Mouse (Mus musculus): ENCODE data around the gene Cstf1.

Cstf1 gene

DNA sequence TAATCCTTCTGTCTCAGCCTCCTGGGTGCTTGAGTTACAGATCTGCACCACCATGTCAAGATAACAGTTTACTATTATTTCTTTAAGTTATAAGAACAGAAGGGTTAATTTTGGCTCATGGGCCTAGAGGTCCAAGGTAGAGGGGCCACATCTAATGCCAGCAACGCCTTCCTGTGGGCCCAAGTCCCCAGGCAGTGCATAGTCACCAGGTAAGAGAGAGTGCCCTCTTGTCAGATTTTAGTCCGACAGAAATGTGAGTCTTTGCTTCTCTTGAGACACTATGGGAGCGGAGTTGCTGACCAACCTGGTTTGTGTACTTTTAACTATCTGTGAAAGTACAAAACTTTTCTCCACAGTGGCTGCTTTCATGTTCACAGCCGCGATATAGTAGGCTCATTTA, 25.8 kb upstream of the Cstf1 start:
- TF ChIP-seq NANOG (IDR thresholded peaks at IDR 0.05; ENCODE audit: borderline replicate concordance, low read length) (no peak), CTCF (conservative IDR thresholded peaks at IDR 0.05; ENCODE audit: low read length) (no peak), POU5F1 (IDR thresholded peaks at IDR 0.05; ENCODE audit: borderline replicate concordance, low read length) (no peak)
- Histone ChIP-seq H3K9me3 (ENCODE audit: low read length) (no peaks in the 10 kb centered on the region), H3K27me3 (ENCODE audit: insufficient read depth, low read length) (peaks cover 17% of the 10 kb centered on the region), H3K4me1 (replicated peaks; ENCODE audit: low read depth, low read length) (peaks cover 16% of the 10 kb centered on the region), H3K36me3 (ENCODE audit: insufficient read depth, low read length) (no peaks in the 10 kb centered on the region), H3K4me3 (replicated peaks; ENCODE audit: low read length) (0 out of 2 replicates have a peak overlapping the region, but pooled peaks have one; percentile 23)

DNA sequence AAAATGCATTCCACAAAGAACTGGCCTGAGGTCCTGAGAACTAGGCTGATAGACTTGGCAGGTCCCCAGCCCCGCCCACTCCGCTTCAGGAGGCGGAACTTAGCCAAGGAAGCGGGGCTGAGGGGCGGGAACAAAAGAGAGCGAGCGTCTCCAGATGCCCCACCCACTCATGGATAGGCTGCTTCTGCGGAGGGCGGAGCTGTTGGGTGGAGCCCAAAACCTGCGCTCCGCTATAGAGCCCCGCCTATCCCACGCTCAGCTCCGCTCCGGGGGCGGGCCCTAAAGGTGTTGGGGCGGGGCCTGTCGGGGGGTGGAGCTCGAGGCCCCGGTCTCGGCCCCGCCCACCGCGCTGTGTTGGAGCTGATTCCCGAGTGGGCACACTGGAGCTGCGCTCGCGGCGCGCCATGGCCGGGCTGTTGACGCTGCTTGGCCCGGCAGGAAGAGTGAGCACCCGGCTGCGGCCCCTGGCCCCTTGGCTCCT, 25.2 kb upstream of the Cstf1 start, which contains the start of gene Fam210b:
Gene Fam210b (plus strand): TSS at position 308 of the 481 bp plus-strand sequence.
- peaks cover 22% of the 10 kb centered on the region for H3K4me1 ChIP-seq (replicated peaks; ENCODE audit: low read depth, low read length)
- no peaks in the 10 kb centered on the region for H3K9me3 ChIP-seq (ENCODE audit: low read length)
- no peak for TF ChIP-seq POU5F1 (IDR thresholded peaks at IDR 0.05; ENCODE audit: borderline replicate concordance, low read length)
- TF ChIP-seq NANOG (IDR thresholded peaks at IDR 0.05; ENCODE audit: borderline replicate concordance, low read length) = no peak
- no peak for TF ChIP-seq CTCF (conservative IDR thresholded peaks at IDR 0.05; ENCODE audit: low read length)
- peaks cover 17% of the 10 kb centered on the region for H3K27me3 ChIP-seq (ENCODE audit: insufficient read depth, low read length)
- H3K36me3 ChIP-seq (ENCODE audit: insufficient read depth, low read length) = no peaks in the 10 kb centered on the region
- peak within 1 kb of the TSS; percentile 93 for H3K4me3 ChIP-seq (replicated peaks; ENCODE audit: low read length)

- Histone ChIP-seq H3K9me3 (ENCODE audit: low read length) (no peaks in the 10 kb centered on the region), H3K4me3 (replicated peaks; ENCODE audit: low read length) (peak overlapping the region; percentile 93), H3K36me3 (ENCODE audit: insufficient read depth, low read length) (no peaks in the 10 kb centered on the region), H3K27me3 (ENCODE audit: insufficient read depth, low read length) (peaks cover 17% of the 10 kb centered on the region), H3K4me1 (replicated peaks; ENCODE audit: low read depth, low read length) (peaks cover 32% of the 10 kb centered on the region)
- TF ChIP-seq POU5F1 (IDR thresholded peaks at IDR 0.05; ENCODE audit: borderline replicate concordance, low read length) (no peak), NANOG (IDR thresholded peaks at IDR 0.05; ENCODE audit: borderline replicate concordance, low read length) (no peak), CTCF (conservative IDR thresholded peaks at IDR 0.05; ENCODE audit: low read length) (no peak)
These were observed 24.2 kb upstream of the Cstf1 start for GRCm38 (mm10) chr2:172346034-172346929.

DNA sequence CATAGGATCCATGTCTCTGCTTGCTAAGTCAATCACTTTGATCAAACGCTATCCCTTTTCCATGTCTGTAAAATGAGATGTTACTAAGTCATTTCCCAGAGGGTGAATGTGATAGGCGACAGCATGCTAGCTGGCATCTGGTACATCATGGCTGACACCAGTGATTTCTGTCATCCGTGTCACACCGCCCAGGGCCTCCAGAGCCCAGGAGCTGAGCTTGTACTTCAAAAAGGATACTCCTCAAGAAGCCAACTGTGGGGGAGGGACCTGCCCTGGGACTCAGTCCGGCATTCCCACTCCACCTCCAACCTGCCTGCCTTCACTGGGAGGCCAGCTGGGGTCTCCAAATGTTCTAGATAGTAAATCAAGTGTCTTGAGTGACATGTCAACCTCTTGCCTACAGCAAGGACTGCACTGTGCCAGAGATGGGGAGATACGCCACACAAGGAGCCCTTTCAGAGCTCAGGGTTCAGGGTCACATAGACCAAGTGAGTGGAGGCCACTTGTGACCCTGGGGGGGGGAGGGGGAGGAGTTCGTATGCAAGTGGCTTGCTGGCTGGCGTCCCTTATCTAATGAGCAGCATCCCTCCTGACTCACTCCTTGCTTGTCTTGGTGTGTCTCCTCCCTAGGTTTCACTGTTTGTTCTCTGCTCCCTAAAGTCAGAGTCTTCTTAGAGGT, 23.4 kb upstream of the Cstf1 start:
- H3K4me3 ChIP-seq (replicated peaks; ENCODE audit: low read length) = no peak overlapping the region
- peaks cover 37% of the 10 kb centered on the region for H3K4me1 ChIP-seq (replicated peaks; ENCODE audit: low read depth, low read length)
- no peaks in the 10 kb centered on the region for H3K9me3 ChIP-seq (ENCODE audit: low read length)
- no peaks in the 10 kb centered on the region for H3K36me3 ChIP-seq (ENCODE audit: insufficient read depth, low read length)
- TF ChIP-seq POU5F1 (IDR thresholded peaks at IDR 0.05; ENCODE audit: borderline replicate concordance, low read length) (no peak), CTCF (conservative IDR thresholded peaks at IDR 0.05; ENCODE audit: low read length) (no peak), NANOG (IDR thresholded peaks at IDR 0.05; ENCODE audit: borderline replicate concordance, low read length) (no peak)
- H3K27me3 ChIP-seq (ENCODE audit: insufficient read depth, low read length) = peaks cover 17% of the 10 kb centered on the region

DNA sequence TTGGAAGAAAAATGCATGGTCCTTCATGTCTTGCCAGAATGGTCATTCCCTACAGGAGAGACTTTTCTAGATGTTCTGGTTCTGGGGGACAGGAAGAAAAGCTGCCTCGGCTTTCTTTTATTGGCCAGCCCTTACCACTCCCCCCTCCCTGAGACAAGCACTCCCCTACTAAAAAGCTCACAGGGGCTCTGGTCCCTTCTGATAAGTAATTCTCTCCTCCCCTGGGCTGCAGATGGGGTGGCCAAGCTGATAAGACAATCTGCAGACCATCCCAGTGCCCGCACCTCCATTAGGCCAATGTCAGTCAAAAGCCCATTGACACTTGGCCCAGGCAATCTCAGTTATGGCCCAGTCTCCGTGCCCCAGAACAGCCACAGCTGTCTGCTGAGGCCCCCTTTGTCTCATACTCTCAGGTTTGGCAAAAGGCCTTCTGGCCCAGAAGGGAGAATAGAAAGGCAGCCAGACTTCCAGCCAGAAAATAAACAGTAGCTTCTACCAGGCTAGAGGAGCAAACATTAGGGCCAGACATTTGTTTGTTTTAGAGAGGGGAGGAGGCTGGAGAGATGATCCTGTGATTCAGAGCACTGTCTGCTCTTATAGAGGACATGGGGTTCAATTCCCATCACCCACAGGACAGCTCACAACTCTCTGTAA, 22.1 kb upstream of the Cstf1 start:
- Histone ChIP-seq H3K4me3 (replicated peaks; ENCODE audit: low read length) (no peak overlapping the region), H3K4me1 (replicated peaks; ENCODE audit: low read depth, low read length) (peaks cover 37% of the 10 kb centered on the region), H3K27me3 (ENCODE audit: insufficient read depth, low read length) (peaks cover 17% of the 10 kb centered on the region), H3K36me3 (ENCODE audit: insufficient read depth, low read length) (peaks cover 6% of the 10 kb centered on the region; the same call in 1 of the 2 replicates), H3K9me3 (ENCODE audit: low read length) (no peaks in the 10 kb centered on the region)
- TF ChIP-seq NANOG (IDR thresholded peaks at IDR 0.05; ENCODE audit: borderline replicate concordance, low read length) = no peak
- no peak for TF ChIP-seq POU5F1 (IDR thresholded peaks at IDR 0.05; ENCODE audit: borderline replicate concordance, low read length)
- no peak for TF ChIP-seq CTCF (conservative IDR thresholded peaks at IDR 0.05; ENCODE audit: low read length)

GRCm38 (mm10) chr2:172349776-172350175, 20.7 kb upstream of the Cstf1 start:
- Histone ChIP-seq H3K4me3 (replicated peaks; ENCODE audit: low read length) (no peak overlapping the region), H3K36me3 (ENCODE audit: insufficient read depth, low read length) (peaks cover 12% of the 10 kb centered on the region), H3K27me3 (ENCODE audit: insufficient read depth, low read length) (peaks cover 17% of the 10 kb centered on the region), H3K9me3 (ENCODE audit: low read length) (no peaks in the 10 kb centered on the region), H3K4me1 (replicated peaks; ENCODE audit: low read depth, low read length) (peaks cover 35% of the 10 kb centered on the region)
- no peak for TF ChIP-seq CTCF (conservative IDR thresholded peaks at IDR 0.05; ENCODE audit: low read length)
- no peak for TF ChIP-seq NANOG (IDR thresholded peaks at IDR 0.05; ENCODE audit: borderline replicate concordance, low read length)
- TF ChIP-seq POU5F1 (IDR thresholded peaks at IDR 0.05; ENCODE audit: borderline replicate concordance, low read length) = no peak

GRCm38 (mm10) chr2:172350773-172351172, 19.7 kb upstream of the Cstf1 start:
- Histone ChIP-seq H3K36me3 (ENCODE audit: insufficient read depth, low read length) (peaks cover 22% of the 10 kb centered on the region), H3K9me3 (ENCODE audit: low read length) (no peaks in the 10 kb centered on the region), H3K4me1 (replicated peaks; ENCODE audit: low read depth, low read length) (peaks cover 37% of the 10 kb centered on the region), H3K4me3 (replicated peaks; ENCODE audit: low read length) (no peak overlapping the region), H3K27me3 (ENCODE audit: insufficient read depth, low read length) (peaks cover 15% of the 10 kb centered on the region)
- TF ChIP-seq POU5F1 (IDR thresholded peaks at IDR 0.05; ENCODE audit: borderline replicate concordance, low read length) (no peak), CTCF (conservative IDR thresholded peaks at IDR 0.05; ENCODE audit: low read length) (no peak), NANOG (IDR thresholded peaks at IDR 0.05; ENCODE audit: borderline replicate concordance, low read length) (no peak)

- Histone ChIP-seq H3K27me3 (ENCODE audit: insufficient read depth, low read length) (no peaks in the 10 kb centered on the region), H3K9me3 (ENCODE audit: low read length) (no peaks in the 10 kb centered on the region), H3K4me3 (replicated peaks; ENCODE audit: low read length) (no peak overlapping the region), H3K4me1 (replicated peaks; ENCODE audit: low read depth, low read length) (peaks cover 39% of the 10 kb centered on the region), H3K36me3 (ENCODE audit: insufficient read depth, low read length) (peaks cover 46% of the 10 kb centered on the region)
- TF ChIP-seq NANOG (IDR thresholded peaks at IDR 0.05; ENCODE audit: borderline replicate concordance, low read length) (no peak), POU5F1 (IDR thresholded peaks at IDR 0.05; ENCODE audit: borderline replicate concordance, low read length) (no peak), CTCF (conservative IDR thresholded peaks at IDR 0.05; ENCODE audit: low read length) (no peak)
These were observed 17.3 kb upstream of the Cstf1 start for GRCm38 (mm10) chr2:172353218-172353617.

All from E14TG2a.4 (cell line).